Mouse (Mus musculus): ENCODE data around the gene Plac8. TPM values are rescaled to one million over a fixed set of nuclear protein-coding genes. Genes with fewer than 3 reads are reported as not detected.

Gene Plac8
- not detected for total RNA-seq (2022)

DNA sequence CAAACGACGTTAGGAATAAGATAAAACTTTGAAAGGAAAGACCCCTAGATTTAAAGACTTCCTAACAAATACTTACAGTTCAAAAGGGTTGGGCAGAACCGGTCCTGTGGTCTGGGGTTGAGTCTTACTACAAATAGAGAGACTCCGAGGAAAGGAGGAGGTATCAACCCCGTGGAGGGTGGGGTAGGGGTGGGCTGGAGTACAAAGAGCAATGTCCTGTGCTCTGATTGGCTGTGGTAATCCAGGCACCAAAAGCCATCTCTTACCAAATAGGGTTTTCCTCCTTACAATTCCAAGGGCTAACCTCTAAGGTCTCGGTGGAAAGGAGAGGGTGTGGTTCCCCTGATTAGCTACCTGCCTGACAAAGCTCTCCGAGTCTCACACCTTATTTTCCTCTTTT lies at the start of gene Plac8:
TSS of gene Plac8 (minus strand) at position 177 of the 400 bp plus-strand sequence.
- DNase-seq (ENCODE audit: low spot score in 2 of 2), result no peak

DNA sequence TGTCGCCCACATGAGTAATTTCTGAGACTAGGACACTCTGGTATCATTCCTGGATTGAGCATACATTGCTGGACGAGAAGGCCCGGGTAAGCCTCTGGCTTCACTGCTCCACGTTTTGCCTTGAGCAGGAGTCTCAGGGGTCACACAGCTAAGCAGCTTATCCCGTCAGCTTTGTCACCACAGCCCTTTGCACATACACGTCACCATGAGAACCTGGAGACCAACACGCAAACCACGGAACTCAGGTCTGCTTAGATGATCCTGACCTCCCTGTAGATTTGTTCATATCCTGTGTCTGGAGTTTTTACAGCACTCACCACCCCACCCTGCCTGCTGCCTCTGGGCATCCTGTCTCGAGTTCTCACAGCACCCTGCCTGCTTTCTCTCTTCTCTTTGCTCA lies 48.9 kb upstream of the Plac8 start:
- no peak for DNase-seq (ENCODE audit: low spot score in 2 of 2)

DNA sequence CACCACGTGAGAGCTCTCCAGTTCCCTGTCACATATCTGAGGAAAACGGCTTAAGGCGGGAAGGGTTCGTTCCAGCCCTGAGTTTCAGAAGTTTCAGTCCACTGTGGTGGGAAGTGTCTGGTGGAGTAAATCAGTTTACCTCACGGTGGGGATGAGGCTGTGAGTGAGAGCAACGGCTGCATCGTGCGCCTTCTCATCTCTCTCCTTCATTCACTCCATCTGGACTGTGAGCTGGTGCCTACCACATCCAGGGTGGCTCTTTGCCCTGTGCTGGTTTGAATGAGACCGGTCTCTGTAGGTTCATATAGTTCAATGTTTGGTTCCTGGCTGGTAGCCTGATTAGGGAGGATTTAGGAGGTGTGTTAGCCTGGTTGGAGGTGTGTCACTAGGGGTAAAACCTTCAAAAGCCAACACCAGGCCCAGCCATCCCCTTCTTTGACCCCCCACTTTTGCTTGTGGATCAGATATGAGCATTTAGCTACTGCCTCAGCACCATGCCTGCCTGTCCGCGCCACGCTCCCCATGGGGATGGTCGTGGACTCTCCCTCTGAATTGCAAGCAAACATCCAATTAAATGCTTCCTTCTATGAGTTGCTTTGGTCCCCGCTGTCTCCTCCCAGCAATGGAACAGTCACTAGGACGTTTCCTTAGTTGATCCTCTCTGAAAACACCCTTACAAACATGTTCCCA lies 47.7 kb upstream of the Plac8 start:
- no peak for DNase-seq (ENCODE audit: low spot score in 2 of 2)

DNA sequence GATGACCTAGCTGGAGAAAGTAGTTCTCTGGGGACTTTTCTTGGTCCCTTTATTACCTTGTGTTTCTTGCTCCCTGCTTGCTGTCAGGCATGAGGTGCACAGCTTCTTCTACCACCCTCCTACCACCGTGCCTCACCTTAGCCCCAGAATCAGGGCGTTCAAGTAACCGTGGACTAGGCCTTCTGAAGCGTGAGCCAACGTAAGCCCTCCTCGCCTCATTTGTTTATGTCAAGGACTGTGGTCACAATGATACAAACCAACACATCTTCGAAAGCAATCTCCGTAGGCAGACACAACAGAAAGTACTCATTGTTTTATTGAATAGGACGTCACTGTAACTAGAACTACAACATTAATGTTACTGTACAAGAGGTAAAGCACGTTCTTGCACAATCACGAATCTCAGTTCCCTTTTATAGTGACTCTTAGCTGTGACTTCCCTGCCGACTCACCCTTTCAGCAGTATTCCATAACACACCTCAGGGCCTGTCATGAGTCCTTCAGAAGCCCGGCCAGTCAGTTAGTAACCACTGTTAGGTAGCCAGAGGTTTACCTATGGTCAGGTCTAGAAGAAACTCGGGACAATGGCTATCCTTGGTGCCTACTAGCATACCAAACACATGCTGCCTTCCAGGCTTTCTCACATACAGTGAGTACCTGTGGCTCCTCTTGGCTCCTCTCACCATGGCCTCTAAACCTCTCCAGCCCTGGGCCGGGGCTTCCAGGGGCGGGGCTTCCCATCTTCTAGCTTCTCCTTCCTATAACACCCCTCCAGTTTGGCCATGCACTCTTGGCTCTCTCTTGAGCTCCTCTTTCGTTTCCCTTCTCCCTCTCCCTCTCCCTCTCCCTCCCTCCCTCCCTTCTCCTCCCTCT lies 42.1 kb upstream of the Plac8 start:
- DNase-seq (ENCODE audit: low spot score in 2 of 2), result no peak

DNA sequence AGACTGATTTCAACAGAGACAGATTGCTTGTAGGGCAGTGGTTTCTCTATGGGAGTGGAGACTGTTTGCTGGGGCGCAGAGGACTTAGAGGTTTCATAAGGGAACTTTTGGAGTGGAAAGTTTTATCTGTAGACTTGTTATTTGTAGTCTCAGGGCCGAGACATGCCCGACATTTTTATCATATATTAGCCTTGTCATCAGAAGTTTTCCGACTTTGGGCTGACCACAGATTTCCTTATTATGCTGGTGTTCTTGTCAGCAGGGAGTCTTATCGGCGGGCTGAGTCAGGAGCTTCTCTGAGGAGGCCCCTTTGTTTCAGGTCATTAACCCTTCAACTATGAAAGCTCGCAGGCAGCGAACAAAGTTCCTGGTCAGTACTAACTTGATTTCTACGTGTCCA lies 35.8 kb upstream of the Plac8 start:
- DNase-seq (ENCODE audit: low spot score in 2 of 2), result no peak

DNA sequence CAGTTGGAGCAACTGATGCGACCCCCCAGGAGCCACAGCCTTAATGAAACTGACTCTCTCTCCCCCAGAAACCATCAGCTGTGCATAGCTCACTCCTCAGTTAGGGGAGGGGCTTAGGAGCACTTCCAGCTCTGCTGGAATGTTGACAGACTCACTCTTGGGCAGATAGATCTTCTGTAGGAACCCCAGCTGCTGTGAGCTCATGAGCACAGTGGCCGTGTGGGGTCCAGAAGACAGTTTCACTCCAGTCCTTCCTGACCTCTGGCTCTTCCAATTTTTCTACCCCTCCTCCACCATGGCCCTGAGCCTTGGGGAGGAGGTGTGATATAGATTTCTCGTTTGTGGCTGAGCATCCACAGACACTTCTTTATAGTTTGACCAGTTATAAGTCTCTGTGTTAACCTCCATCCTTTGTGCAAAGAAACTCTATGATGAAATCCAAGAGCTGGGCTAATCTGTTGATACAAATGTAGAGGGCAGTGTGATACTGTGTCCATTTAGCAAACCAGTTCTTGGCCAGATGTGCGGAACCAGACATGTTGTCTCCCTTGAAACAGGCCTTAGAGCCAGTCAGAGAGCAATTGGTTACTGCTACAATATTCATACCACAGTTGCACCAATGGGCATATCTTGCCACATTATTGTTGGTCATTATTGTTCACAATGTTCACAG lies 35.2 kb upstream of the Plac8 start:
- DNase-seq (ENCODE audit: low spot score in 2 of 2), result no peak

DNA sequence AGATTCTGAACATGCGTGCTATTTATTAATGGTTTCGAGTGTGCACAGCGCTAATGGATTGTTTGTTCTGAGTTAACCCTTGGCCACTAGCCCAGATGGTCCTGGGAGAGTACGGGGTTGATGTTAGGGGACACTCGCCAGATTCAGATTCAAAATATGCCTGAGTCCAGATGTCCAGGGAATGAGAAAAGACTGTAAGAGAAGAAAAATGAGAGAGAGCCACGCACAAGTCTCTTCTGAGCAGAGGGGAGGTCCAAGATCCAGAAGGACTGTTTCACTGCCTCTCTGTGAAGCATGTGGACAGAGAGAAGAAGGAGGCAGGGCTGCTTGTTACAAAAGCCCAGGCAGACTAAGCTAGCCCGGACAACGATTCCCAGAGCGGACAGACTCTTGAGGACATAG lies 33.8 kb upstream of the Plac8 start:
- no peak for DNase-seq (ENCODE audit: low spot score in 2 of 2)

DNA sequence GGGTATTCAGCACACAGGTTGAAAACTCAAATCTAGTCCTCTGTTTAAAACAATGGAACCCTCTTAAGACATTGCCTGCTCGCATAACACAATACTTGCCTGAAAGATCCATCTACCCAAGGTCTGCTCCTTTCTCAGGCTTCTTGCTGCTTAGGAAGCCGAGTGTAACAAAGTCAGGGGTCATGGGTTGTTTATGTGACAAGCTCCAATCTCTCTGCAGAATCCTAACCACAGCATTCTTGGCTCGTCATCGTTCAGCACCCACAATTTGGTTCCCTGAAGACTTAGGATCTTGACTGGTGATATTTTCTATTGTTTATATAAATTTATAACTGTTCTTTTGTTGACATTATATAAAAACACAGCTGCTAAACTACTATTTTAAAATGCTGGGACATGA lies 32.0 kb upstream of the Plac8 start:
- no peak for DNase-seq (ENCODE audit: low spot score in 2 of 2)

DNA sequence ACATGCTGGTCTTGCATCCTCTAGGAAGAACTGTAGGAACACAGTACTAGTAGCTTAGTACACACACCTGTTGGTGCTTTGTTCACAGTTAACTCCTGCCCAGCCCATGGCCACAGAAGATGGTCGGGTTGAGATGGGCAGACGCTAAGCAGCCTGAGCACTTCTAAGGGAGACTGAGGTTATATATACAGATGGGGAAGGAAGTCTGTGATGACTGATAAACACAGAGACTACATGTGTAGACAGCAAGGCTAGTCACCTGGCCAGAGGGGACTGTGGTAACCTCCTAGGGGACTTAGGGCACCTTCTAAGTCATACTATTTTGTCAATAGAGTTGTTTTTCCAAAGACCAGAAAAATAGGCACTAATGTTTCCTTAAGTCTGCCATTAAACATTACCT lies 29.8 kb upstream of the Plac8 start:
- DNase-seq (ENCODE audit: low spot score in 2 of 2), result no peak

DNA sequence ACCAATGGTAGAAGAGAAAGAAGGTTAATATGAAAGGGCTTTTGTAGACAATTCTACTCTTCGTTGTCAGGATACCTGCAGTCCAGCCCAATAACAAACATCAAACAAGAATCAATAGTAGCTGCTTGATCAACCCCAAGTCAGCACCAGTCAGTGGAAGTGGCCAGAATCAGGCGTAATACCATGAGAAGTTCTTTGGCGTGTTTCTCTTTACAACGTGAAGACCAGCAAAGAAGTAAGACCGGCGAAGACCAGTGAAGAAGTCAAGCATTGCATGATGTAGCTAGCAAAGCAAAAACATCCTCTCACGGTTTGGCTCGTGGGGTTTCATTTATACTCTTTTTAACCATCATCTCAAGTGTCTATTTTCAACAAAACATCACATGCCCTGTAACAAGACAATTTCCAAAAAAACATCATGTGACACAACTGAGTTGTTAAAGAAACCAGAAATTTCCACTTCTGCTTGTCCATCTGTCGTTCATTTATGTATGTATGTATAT lies 27.0 kb upstream of the Plac8 start:
- no peak for DNase-seq (ENCODE audit: low spot score in 2 of 2)

DNA sequence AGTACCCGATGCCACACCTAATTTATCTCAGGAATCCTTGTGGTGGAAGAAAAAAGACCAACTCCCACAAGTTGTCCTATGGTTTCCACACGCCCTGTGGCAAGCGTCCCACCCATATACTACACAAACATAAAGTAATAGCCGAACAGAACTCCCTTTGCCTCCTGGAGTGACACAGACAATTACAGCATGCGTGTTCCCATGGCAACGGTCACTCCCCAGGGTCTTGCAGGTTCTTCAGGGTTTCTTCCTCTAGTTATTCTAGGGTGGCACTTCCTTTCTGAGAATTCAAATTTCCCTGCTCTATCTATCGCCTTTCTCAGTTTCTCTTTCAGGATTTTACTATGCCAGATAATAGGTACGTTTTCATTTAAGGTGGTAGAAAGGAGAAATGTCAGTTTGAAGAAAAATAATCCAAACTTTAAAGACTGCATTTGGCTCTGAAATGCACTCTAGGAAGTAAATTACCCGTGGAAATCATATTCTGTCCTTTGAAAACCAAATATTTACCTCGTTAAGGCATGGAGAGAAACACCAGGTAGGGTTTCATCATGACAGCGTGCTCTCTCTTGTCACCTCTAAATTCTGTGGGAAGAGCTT lies 25.9 kb upstream of the Plac8 start:
- no peak for DNase-seq (ENCODE audit: low spot score in 2 of 2)

DNA sequence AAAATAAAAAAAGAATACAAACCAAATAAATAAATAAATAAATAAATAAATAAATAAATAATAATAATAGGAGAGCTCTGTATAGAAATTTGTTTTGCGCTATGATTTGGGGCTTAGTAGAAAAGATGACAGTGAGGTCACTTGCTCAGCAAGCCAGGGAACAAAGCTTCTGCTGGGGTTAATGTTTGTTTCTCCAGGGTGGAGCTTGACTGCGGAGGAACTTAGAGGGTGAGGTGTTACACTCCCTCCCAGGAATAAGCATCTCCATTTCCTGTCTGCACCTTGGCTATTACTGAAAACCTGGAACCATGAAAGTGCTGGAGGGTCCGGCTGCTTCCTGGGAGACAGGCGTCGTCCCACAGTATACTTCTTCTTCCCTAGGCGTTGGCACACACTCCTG lies 24.0 kb upstream of the Plac8 start:
- DNase-seq (ENCODE audit: low spot score in 2 of 2), result no peak

DNA sequence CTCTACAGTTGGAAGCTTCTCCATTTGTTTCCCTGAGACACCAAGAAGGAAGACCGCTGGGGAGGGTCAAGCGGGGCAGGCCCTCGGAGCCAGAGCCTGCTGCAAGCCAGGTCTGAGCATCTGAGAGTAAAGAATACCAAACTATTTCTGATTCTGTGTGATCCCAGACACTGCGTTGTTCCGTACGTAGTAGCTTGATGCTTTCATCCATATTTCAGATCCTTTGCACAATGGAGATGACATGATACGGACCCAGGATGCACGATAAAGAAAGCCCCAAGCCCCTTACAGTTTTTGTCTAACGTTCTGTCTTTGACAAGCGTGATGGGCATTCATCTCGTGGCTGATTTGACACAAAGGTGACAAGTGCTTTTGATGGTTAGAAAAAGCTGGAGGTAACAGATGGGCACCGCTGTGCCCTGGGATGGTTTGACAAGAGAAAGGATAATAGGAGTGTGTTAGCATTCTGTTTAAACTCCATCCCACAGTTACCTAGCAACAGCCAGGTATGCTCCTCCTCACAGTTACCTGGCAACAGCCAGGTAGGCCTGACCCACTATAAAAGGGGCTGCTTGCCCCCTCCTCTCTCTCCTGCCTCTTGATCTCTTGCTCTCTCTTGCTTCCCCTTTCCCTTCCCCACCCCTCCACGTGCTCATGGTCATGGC lies 22.9 kb upstream of the Plac8 start:
- no peak for DNase-seq (ENCODE audit: low spot score in 2 of 2)

DNA sequence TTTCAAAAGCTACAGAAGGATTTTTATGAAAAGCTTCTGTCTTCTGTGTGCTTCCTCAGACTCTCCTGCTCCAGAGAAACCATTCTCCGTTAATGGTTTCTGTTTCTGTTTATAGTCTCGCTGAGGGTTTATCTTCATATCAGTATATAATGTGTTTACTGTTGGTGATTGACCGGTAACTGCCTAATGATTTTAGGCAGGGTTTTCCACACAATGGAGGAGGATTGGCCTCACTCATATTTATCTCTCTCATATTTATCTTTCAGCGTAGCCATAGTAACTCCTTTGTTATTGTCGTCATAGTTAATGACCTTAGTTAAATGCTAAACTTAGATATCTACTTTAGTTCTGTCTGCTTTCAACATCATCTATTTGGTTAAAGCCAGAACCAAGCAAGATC lies 18.5 kb upstream of the Plac8 start:
- no peak for DNase-seq (ENCODE audit: low spot score in 2 of 2)

DNA sequence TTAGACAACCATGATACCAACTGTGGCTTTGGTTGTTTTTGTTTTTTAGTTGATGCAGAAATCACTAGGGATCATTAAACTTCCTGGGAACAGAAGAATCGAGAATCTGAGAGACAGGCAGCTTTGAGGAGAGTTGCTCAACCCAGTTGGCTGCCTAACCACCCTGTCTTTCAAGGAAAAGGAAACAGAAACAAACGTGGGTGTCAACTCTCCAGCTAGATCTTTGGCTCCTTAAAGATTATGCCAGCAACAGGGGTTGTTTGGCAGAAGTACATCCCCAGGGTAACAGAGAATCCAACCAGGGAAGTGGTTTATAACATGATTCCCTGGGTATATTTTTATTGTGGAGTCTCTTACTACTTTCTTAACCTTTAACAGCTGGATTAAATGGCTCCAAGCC lies 15.6 kb upstream of the Plac8 start:
- no peak for DNase-seq (ENCODE audit: low spot score in 2 of 2)

DNA sequence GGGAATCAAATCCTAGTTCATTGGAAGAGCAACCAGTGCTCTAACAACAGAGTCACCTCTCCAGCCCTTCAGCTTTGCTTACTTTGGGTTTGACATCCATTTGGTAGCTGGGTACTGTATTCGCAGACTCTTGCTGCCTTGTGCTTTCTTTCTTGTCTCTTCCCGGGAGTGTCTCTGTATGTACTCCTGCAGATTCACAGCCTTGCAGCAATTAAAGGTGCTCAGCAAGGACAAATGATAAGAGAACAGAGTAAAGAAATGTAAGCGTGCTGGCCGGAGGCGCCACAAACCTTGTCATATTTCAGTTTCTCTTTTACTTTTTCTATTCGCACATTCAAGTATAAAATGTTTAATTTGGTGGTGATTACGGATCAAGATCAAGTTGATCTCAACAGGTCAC lies 15.1 kb upstream of the Plac8 start:
- DNase-seq (ENCODE audit: low spot score in 2 of 2), result no peak

DNA sequence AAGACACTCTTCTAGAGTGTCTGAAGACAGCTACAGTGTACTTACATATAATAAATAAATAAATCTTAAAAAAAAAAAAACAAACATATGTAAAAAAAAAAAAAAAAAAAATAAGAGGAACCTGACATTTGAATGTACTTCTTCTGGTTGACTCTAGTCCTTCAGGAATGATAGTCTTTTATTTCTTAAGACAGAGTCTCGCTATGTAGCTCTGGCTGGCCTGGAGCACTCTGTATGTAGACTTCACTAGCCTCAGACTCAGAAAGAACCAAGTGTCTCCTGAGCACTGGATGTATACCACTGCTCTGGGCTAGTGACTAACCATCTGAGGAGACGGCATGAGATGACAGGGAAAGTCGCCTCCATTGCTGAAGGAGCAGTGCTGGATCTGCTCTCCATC lies 13.6 kb upstream of the Plac8 start:
- DNase-seq (ENCODE audit: low spot score in 2 of 2), result no peak

DNA sequence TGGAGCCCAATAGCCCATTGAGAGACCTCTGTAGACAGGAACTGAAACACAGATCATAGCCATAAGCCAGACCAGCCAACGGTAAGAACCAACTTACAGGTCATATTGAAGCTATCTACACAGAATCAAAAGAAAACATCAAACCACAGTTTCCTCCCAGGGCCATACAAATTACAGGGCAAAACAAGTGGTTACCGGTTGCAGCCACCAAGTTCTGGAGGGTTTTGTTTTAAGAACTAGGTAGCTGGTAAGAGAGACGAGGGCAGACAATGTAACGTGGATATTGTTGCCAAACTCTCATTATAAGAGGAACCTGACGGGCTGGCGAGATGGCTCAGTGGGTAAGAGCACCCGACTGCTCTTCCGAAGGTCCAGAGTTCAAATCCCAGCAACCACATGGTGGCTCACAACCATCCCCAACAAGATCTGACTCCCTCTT lies 13.2 kb upstream of the Plac8 start:
- DNase-seq (ENCODE audit: low spot score in 2 of 2), result no peak

DNA sequence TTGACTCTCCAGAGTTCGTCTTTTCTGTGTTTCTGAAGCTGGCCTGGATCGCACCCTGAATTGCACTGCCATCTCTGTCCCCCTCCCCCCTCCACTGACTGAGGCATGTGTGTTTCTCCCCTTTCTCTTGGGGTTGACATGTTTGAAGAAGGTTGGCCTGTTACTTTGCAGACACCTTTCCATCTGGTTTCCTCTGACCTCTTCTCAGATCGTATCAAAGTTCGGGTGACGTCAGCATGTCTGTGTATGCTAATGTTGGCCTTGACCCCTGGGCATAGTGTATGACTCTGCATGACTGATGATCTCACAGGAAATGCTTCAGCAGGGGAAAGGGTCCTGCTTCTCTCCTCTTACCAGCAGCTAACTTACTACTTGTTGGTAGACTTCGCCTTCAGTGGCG lies 11.0 kb upstream of the Plac8 start:
- no peak for DNase-seq (ENCODE audit: low spot score in 2 of 2)

DNA sequence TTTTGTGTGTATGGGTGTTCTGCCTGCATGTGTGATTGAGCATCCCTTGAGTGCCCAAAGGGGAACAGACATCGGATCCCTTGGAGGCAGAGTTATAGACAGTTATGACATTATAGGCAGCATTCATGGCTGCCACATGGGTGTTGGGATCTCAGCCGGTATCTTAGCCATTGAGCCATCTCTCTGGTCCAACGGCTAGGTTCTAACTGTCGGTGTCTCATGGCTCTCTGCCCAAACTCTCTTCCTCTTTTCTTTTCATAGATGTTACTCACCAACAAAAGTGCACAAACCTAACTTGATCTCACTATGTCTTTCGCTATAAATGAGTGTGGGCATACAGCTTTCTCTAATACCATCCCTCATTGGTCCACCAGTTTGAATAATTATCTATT lies 10.4 kb upstream of the Plac8 start:
- no peak for DNase-seq (ENCODE audit: low spot score in 2 of 2)
